ENCODE assay signal across 22 mouse cellular contexts in the genomic region with DNA sequence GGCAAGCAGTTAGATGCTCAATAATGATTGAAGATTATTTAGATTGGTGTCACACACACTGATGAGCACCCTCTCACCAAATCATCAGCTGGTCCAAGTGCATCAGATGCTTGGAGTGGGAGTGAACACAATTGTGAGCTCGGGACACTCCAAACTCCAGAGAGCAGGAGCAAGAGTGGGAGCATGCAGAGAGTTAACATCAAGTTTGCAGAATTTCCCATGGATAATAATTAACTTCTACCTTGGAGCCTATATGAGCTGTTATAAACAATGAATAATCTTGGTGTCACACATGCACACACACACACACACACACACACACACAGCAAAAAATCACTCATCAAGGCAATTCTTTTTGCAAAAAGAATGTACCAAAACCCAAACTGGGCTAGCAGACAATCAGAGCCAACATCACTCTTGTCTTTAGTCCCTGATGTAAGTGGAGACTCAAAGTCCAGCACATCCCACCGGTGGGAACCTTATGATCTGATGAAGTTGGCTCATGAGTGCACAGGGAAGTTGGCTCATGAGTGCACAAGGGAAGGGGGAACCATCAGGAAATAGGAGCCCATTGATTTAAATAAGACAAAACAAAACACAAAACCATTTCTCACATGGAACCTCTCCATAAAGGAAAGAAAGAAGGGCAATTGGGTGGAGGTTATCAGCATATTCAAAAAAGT.
DNase-seq lines count a peak whose midpoint lies in the region; ATAC-seq and TF ChIP-seq lines count a peak whose summit lies in the region.
"Had no signal": no experiment of that assay in that cellular context is flagged by ENCODE, and none has a peak within 500 bp of the region (broad histone marks: within the 10 kb centered on the region; RNA-seq: fewer than 3 reads in every experiment).

No protein-coding gene starts in this region.

- no peaks in the 10 kb centered on the region for H3K27me3 ChIP-seq in kidney, embryonic 16.5 days (ENCODE audit: insufficient read depth, low read length)
- H3K27me3 ChIP-seq in liver, embryonic 15.5 days, result no peaks in the 10 kb centered on the region
- no peaks in the 10 kb centered on the region for H3K27me3 ChIP-seq in liver, postnatal 0 days (ENCODE audit: insufficient read depth, low read length)
- H3K27me3 ChIP-seq: embryonic facial prominence, embryonic 12.5 days; embryonic facial prominence, embryonic 15.5 days; hindbrain, embryonic 12.5 days had no signal

- H3K4me1 ChIP-seq in kidney, embryonic 16.5 days (ENCODE audit: insufficient read depth, low read length), result no peaks in the 10 kb centered on the region
- H3K4me1 ChIP-seq in liver, embryonic 15.5 days (replicated peaks), result peaks cover 4% of the 10 kb centered on the region; the same call in 1 of the 2 replicates
- no peaks in the 10 kb centered on the region for H3K4me1 ChIP-seq in liver, postnatal 0 days (ENCODE audit: insufficient read depth)
- H3K4me1 ChIP-seq: embryonic facial prominence, embryonic 12.5 days; hindbrain, embryonic 12.5 days had no signal

- intact Hi-C loops in left cerebral cortex, postnatal 36 days (cut with DNase I), result no loop called here

- H3K27ac ChIP-seq in kidney, embryonic 16.5 days (ENCODE audit: low read length), result 0 out of 2 replicates have a peak overlapping the region, but pooled peaks have one; percentile 20
- no peak overlapping the region for H3K27ac ChIP-seq in liver, embryonic 15.5 days (replicated peaks)
- no peak overlapping the region for H3K27ac ChIP-seq in liver, postnatal 0 days (ENCODE audit: low read depth)
- H3K27ac ChIP-seq: embryonic facial prominence, embryonic 12.5 days; embryonic facial prominence, embryonic 15.5 days; gastrocnemius, adult 2 months; hindbrain, embryonic 12.5 days had no signal

- WGBS in kidney, embryonic 16.5 days, result 59% methylated on average over 2 of the region's 2 CpGs
- 74% methylated on average over 2 of the region's 2 CpGs for WGBS in liver, embryonic 15.5 days (ENCODE audit: insufficient replicate concordance)
- 58% methylated on average over 2 of the region's 2 CpGs for WGBS in liver, postnatal 0 days (ENCODE audit: insufficient replicate concordance)

- H3K4me2 ChIP-seq in kidney, embryonic 16.5 days (replicated peaks; ENCODE audit: low read depth, low read length), result no peak overlapping the region
- H3K4me2 ChIP-seq in liver, embryonic 15.5 days, result no peak overlapping the region
- H3K4me2 ChIP-seq in liver, postnatal 0 days (ENCODE audit: low read depth, low read length), result no peak overlapping the region
- H3K4me2 ChIP-seq: embryonic facial prominence, embryonic 12.5 days; embryonic facial prominence, embryonic 15.5 days; heart, embryonic 11.5 days; hindbrain, embryonic 12.5 days had no signal

- ATAC-seq in kidney, embryonic 16.5 days (ENCODE audit: low FRiP score, low TSS enrichment), result peak; percentile 75
- peak; percentile 12; the same call in 1 of the 2 replicates for ATAC-seq in liver, embryonic 15.5 days (ENCODE audit: insufficient read depth)
- peak; percentile 50; the same call in 1 of the 2 replicates for ATAC-seq in liver, postnatal 0 days
- ATAC-seq: CD4-positive, CD25-positive, alpha-beta regulatory T cell, adult 4 months; forebrain, embryonic 14.5 days; forebrain, postnatal 0 days had no signal

- TF ChIP-seq CTCF in liver, postnatal 0 days (IDR thresholded peaks at IDR 0.05; ENCODE audit: low read depth), result no peak

- H3K4me3 ChIP-seq in kidney, embryonic 16.5 days (ENCODE audit: low read length), result no peak overlapping the region
- no peak overlapping the region for H3K4me3 ChIP-seq in liver, embryonic 15.5 days (replicated peaks)
- H3K4me3 ChIP-seq in liver, postnatal 0 days (ENCODE audit: low read depth, low read length), result no peak overlapping the region
- H3K4me3 ChIP-seq: embryonic facial prominence, embryonic 12.5 days; embryonic facial prominence, embryonic 15.5 days; gastrocnemius, adult 2 months; hindbrain, embryonic 12.5 days had no signal

- DNase-seq in kidney, postnatal 10 days, result no peak
- no peak for DNase-seq in liver
- no peak for DNase-seq in liver, postnatal 0 days
- no peak for DNase-seq in left cerebral cortex, postnatal 36 days (ENCODE audit: low spot score in 2 of 2)
- DNase-seq: adrenal gland, adult 2 months; adrenal gland, postnatal 14 days; cerebellum, adult 11 months; cerebellum, adult 2 months; cerebellum, adult 9-11 months; cerebellum, postnatal 25 days; forebrain, postnatal 0 days; gastrocnemius, adult 2 months; gastrocnemius, postnatal 14 days; heart, adult 11 months had no signal

- no peak for TF ChIP-seq EP300 in liver, postnatal 0 days (IDR thresholded peaks at IDR 0.05; ENCODE audit: low read depth)

- H3K9ac ChIP-seq in kidney, embryonic 16.5 days (replicated peaks; ENCODE audit: low read length), result no peak overlapping the region
- no peak overlapping the region for H3K9ac ChIP-seq in liver, embryonic 15.5 days
- H3K9ac ChIP-seq in liver, postnatal 0 days (replicated peaks), result no peak overlapping the region
- H3K9ac ChIP-seq: embryonic facial prominence, embryonic 12.5 days; embryonic facial prominence, embryonic 15.5 days; forebrain, postnatal 0 days; hindbrain, embryonic 12.5 days had no signal

- no peaks in the 10 kb centered on the region for H3K36me3 ChIP-seq in kidney, embryonic 16.5 days (ENCODE audit: insufficient read depth, low read length)
- H3K36me3 ChIP-seq in liver, embryonic 15.5 days (replicated peaks), result no peaks in the 10 kb centered on the region
- no peaks in the 10 kb centered on the region for H3K36me3 ChIP-seq in liver, postnatal 0 days (replicated peaks; ENCODE audit: insufficient read depth, low read length)
- H3K36me3 ChIP-seq: embryonic facial prominence, embryonic 12.5 days; embryonic facial prominence, embryonic 15.5 days; hindbrain, embryonic 12.5 days had no signal

- no peaks in the 10 kb centered on the region for H3K9me3 ChIP-seq in kidney, embryonic 16.5 days (ENCODE audit: low read length)
- no peaks in the 10 kb centered on the region for H3K9me3 ChIP-seq in liver, embryonic 15.5 days (replicated peaks)
- no peaks in the 10 kb centered on the region for H3K9me3 ChIP-seq in liver, postnatal 0 days (ENCODE audit: low read length)
- H3K9me3 ChIP-seq: embryonic facial prominence, embryonic 12.5 days; embryonic facial prominence, embryonic 15.5 days; hindbrain, embryonic 12.5 days had no signal

Comparison
In these comparisons a context has a peak if more than half of its experiments do, and no peak if none do; other contexts are left out.
1. ATAC-seq: peak in every context shown above with its lines; median percentile 75 in kidney, embryonic 16.5 days; 50 in liver, postnatal 0 days; 12 in liver, embryonic 15.5 days.